Mouse (Mus musculus) thymus, postnatal 4 days (tissue): ENCODE results near the gene Gpsm2.
"Not testable (repeated sequence)": the region's sequence is repeated elsewhere in the genome, so short reads cannot be mapped to it uniquely, and the experiment has no call there.

Experiments
- DNase-seq: peaks from one replicate; pipeline ENCODE4 v3.0.0; 2021

Gpsm2 gene

DNA sequence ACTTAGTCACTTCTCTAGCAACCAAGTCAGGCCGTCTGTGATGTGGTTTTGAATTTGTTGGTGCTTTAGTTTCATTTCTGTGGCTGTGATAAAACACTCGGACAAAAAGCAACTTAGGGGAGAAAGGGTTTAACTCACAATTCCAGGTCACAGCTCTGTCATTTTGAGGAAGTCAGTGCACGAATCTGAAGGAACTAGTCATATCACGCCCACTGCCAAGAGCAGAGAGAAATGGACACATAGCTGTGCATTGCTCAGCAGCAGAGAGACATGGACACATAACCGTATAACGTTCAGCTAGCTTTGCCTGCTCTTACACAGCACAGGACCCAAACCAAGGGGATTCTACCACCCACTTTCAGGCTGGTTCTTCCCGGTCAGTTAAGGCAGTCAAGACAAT, 4.3 kb upstream of the Gpsm2 start:
- no peak for DNase-seq

DNA sequence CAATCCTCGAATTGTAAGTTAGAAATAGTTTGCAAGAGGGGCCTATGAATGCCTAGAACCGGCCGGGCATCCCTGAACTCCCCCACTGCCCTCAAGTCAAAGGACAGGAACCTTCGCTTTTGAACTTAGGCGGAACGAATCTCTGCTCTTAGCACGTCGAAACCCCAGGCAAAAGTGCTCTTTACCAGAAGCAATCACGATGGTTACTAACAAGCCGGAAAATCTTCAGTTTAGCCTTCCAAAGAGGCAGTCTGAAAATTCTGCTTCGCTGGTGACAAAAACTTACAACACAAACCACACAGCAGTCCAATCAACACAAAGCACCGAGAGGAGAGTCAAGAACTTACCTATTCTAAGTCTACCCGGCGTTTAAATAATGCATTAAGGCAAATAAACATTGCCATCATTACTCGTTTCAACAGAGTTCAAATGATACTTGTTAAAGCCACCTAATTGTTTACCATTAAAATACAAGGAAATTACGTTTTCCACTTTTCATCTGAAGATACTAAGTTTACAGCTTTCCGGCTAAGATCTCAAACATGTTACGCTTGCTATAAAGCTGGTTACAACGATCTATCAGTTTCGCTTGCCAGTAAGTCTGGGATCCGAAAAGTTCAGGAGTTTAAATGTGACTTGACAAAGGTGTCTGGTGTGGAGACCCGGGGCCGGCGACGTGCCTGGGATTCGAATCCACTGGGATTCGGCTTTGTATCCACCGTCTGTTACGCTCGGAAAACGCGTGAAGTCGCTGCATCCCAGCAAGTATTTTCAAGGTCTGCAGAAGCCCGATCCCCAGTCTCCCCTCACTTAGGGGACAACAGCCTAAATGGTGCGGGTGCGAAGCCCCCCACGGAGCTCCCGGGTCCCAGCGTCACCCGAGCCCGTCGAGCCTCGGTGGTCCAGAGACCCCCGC, 775 bp downstream of the Gpsm2 start:
- DNase-seq = no peak

DNA sequence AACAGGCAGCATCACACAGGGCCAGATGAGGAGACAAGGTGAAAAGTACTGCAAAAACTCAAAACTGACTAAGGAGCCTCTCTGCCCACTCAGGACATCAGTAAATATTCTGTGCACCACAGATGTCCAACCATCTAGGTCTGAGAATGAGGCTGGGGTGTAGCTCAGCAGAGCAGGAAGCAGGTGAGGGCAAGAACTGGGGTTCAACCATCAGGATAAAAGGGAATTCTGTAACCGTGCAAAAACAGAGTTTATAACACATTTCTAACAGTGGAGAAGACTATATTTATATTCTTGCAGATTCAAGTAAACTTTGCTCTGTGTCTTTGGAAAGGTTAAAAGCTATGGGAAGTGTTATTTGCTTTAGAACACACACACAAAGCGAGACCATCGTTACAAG, 2.3 kb downstream of the Gpsm2 start:
- DNase-seq = no peak

DNA sequence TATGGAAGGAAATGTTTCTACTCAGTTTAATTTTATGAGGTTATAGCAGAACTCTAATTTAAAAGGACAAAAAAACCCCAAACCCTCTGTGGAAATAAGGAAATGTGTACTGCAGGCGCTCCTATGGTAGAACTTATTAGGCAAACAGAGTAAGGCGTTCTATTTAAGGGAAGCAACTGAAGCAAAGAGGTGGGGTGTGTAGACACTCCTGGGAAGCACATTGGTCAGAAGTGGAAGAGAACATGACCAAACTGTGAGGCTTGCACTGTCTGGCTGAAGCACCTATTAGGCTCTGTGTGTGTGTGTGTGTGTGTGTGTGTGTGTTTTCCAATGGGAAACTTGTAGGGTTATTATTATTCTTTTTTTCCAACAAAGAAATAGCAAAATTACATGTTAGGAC, 2.8 kb downstream of the Gpsm2 start:
- no peak for DNase-seq

DNA sequence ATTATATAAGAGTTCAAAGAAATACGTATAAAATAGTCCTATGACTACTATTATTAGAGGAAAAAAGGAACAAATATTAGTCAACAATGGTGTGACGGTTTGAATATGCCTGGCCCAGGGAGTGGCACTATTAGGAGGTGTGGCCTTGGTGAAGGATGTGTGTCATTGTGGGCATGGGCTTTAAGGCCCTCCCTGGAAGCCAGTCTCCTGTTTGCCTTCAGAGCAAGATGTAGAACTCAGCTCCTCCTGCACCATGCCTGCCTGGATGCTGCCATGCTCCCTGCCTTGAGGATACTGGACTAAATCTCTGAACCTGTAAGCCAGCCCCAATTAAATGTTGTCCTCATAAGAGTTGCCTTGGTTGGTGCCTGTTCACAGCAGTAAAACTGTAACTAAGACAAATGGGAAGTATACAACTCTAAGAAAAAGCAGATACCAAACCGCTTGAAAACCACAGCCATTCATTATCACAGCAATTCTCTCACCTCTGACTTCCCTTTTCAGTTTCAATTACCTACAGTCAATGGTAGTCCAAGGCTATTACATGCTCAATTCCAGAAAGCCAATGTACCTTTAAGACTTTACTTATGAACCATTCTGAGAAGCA, 4.1 kb downstream of the Gpsm2 start:
- DNase-seq = no peak

DNA sequence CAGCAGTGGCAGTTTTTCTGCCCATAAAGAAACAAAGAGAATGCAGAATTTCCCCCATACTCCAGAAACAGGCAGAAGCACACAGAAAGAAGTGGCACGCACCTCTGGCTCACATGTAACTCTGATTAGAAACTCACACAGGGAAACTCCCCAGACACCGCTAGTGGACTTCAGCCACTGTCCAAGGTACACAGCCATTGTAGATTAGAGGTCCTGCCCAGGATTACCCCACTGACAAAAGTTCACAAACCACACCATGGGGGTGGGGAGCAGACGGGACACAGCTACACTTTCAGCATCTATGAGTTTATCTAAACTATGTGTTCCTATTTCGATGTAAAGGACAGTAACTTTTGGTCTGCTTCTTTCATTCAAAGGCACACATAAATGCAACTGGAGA, 7.3 kb downstream of the Gpsm2 start:
- DNase-seq = no peak

DNA sequence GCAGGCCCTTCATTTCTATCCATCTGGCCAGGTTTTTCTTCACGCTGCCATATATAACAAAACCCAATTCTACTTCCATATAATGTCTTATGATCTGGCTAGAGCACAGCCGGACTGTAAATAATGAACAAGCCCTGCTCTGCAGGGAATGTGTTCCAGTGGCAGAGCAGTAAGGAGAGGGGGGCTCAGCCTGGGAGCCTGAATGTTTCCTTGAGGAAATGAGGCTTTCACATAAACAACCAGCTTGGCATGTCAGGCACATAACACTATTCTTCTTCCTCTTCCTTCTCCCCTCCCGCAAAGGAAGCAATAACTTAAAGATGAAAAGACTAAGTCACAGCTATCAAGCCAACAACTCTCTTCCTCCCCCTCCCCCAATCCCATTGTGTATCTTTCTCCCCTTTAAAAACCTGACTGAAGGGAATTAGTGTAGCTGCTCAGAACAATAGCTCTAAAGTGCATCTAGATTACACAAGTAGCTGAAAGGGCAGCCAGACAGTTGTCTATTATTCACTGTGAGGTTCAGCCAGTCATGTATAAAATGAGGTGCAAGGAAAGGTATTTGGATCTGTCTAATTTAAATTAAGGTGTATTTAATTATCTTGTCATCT, 8.9 kb downstream of the Gpsm2 start:
- DNase-seq = no peak

DNA sequence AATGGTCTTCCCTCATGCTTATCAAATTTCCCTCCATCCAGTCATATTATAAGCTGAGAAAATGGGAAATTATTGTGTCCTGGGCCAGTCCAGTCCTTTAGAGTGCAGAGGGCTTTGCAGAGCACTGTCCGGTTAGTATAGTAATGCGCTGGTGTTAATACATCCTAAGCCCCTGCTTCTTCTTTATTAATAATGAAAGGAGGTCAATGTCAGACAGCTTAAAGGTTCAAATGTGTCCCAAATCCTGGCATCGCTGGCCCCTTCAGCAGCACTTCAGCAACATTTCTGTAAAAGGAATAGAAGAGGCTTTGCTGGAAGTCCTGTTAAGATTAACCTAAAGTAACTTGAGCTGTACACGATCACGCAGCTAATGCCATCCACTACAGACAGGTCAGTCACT, 10.8 kb downstream of the Gpsm2 start:
- no peak for DNase-seq

DNA sequence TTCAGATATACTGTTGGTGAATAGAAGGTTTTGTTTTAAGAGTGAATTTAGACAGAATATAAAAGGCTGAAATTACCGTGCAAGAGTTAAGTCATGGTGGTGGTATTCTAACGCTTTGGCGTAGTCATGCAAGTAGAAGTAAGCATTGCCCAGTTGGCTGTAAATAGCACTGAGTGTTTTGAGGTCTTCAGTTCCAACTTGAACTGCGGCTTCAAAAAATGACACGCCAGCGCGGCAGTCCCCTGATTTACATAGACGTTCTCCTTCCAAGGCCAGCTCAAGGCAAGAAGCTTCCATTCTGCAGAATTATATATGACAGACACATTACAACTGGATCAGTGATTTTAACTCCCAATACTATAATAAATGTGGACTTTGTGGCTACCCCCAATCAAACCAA, 19.3 kb downstream of the Gpsm2 start:
- no peak for DNase-seq

DNA sequence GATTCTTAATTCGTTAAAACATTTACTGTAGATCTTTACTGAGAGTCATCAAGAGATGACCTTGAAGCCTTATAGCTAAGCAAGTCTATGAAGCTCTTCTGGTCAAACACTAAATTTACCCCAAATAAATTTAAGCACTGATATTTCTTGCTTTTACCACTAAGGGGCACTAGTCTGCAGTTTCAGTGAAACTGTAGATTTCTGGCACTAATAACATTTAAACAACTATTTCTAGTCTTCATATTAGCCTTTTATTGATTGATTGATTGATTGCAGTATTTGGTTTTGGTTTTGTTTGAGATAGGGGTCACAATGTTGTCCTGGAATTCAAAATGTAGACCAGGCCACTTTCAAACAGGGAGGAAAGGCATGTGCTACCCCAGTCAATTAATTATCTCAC, 20.9 kb downstream of the Gpsm2 start:
- DNase-seq = no peak

DNA sequence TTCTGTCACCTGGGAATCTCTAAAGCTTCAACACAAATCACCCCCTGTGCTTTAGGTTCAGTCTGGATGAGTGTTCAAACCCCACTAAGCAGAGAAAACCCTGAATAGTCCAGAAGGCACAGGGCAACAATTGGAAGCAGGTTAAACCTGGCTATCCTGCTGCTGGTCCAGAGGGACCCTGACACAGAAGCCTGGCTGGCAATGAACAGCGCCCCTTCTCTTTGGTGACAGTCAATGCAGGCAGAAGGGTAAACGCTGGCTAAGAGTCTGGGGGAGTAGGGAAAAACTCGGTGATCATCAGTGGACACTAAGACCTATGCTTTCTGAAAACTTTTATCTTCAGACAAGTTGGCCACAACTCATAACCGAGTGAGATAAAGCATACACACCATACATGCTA, 22.3 kb downstream of the Gpsm2 start:
- DNase-seq = no peak

DNA sequence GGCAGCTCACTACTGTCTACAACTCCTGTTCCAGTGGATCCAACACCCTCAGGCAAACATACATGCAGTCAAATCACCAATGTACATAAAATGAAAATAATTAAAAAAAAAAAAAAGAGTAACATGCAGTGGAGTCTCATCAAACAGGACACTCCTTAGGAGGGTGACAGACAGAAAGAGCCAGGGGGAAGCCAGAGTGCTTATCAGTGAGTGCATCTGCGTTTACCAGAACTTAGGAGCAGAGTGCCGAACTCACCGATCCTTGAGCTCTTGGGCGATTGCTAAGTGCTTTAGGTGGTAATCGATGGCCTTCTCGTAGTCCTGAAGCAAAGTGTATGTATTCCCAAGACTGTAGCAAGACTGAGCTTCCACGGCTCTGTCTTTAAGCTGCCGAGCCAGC, 23.4 kb downstream of the Gpsm2 start:
- no peak for DNase-seq

DNA sequence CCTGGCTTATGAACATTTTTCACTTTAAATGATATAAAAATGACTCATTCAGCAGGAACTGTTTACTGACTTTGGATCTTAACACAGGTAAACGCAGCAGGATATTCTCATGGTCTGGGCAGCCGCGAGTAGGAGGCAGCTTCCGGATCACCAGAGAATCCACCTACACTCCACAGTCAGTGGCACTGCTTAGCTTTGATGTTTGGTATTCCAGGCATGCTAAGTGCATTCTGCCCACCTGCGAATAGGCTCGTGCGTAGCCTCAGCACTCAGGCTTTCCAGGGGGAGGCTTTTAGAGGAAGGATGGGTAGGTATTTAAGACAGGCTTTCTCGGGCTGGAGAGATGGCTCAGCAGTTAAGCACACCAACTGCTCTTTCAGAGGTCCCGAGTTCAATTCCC, 27.8 kb downstream of the Gpsm2 start:
- no peak for DNase-seq

DNA sequence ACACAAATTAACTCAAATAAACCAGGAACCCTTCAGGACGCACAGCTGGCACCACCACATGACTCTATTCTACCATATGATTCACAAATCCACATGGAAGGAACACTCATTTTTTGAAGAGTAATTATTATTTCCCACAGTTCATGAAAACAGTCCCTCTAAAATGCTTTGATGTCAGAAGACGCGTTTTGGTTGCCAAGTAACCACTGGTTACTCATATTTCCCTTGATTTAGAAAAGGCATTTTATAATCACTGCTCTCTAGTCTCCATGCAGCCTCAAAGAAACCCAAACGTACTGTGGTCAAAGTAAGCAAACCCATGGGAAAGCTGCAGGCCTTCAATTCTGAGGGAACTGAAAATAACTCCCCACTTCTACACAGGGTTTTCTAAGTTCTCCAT, 32.1 kb downstream of the Gpsm2 start:
- no peak for DNase-seq

DNA sequence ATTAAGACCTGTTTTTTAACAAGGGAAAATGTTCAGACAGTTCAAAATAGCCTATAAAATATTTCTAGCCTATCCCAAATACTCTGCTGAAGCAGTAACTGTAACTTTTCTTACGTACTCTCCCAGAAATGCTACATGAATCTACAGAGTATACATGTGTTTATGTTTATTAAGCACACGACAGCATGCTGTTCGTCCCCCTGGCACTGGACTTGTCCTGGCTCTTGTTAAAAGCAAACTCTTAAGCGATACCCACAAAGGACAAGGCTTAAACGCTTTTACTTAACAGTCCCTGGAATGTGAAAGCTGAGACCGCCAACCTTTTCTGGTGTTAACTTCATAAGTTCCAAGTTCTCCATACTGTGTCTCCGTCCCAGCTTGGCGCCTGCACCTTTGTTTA, 32.7 kb downstream of the Gpsm2 start:
- no peak for DNase-seq

DNA sequence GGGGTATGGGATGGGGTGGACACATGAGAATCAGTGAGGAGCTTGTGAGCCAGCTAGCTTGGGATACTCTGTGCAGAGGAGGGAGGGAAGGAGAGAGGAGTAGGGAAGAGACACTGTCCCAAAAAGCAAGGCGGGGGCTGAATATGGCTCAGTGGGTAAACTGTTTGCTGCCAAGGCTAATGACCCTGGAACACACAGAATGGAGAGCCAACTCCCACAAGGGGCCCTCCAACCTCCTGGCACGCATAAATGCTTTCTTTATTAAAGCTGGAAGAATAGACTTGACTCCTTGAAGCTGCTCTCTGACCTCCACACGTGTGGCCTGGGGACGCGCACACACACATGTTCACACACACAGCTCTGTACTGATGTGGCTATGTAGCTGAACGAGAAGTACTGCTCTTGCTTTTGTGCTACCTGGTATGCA, 33.1 kb downstream of the Gpsm2 start:
- DNase-seq = no peak

DNA sequence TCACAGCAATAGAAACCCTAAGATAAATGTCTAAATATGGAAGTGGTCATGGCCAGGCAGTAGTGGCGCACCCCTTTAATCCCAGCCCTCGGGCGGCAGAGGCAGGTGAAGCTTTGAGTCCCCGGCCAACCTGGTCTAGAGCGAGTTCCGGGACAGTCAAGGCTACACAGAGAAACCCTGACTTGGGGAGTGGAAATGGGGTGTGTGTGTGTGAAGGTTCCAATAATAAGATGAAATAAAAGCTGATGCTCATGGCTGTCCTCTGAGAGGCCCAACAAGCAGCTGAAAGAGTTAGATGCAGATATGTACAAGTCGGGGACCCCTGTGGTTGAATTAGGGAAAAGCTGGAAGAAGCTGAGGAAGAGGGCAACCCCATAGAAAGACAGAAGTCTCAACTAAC, 36.4 kb downstream of the Gpsm2 start:
- no peak for DNase-seq

DNA sequence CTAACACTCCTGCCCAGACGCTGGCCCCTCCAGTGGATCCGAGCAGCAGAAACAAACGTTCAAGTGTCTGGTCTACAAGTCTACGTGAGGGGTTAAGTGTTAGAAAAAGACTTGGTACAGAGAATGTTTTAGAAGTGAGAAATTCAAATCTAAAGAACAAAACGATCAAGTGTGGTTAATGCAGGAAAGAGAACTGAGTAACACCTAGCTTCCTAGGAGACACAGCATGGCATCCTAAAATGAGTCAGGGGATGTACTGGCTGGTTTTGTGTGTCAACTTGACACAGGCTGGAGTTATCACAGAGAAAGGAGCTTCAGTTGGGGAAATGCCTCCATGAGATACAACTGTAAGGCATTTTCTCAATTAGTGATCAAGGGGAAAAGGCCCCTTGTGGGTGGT, 38.5 kb downstream of the Gpsm2 start:
- not testable (repeated sequence) for DNase-seq

DNA sequence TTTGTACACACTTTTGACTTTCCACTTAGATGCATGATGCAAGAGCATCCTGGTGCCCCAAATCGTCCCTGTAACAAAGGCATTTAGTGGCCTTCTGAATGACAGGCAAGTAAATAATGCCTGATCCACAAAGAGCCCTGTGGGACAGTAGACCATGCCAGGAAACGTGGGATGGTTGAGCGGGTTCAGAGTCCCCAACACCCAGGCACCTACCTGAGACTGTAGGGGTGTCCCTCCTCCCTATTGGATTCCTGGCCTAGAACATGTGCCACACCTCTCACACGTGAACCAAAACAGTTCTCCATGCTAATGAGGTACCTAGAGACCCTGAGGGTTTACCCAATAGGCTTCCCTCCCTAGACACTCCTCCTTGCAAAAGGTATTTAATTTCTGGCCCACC, 41.1 kb downstream of the Gpsm2 start:
- DNase-seq = no peak

DNA sequence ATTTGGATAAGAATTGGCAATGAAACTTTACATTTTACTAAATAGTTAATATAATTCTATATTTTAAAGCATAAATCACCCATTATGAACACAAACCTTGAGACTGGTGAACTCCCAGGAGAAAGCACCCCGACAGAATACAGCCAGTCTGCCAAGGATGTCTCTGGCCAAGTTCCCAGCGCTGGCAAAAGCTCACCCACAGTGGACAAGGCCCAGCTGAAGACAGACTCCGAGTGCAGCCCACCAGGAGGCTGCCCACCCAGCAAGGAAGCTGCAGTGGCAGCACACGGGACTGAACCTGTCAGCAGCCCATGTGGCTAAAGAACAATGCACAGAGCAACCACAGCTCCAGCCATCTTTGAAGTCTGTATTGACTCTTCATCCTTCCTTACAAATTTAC, 45.5 kb downstream of the Gpsm2 start:
- no peak for DNase-seq

DNA sequence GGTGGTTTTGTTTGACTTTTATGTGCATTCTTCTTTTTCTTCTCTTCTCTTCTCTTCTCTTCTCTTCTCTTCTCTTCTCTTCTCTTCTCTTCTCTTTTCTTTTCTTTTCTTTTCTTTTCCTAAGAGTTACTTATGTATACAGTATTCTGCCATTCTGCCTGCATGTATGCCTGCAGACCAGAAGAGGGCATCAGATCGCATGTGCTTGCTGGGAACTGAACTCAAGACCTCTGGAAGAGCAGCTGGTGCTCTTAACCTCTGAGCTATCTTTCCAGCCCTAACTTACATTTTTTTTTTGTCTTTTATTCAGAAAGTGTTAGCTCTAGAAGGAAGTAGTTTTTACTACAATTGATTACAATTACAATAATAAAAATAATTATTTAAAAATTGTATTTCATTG, 61.2 kb downstream of the Gpsm2 start:
- DNase-seq = no peak

DNA sequence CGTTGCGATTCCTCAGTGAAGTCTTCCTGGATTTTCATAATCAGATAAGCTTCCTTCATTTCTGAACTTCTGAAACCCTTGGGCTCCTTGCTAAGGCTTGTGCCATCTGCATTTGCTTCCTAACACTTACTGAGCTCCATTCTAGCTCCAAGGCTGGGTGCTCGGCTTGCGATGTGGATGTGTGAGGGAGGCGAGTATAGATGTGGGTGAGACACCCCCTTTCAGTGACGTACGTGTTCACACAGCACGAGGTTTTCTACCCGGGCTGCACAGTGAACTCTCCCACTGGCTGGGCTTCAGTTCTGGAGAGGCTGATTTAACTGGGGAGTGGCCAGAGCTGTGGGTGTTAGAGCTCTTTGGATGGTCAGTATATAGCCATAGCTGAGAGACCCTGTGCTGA, 63.5 kb downstream of the Gpsm2 start:
- no peak for DNase-seq

DNA sequence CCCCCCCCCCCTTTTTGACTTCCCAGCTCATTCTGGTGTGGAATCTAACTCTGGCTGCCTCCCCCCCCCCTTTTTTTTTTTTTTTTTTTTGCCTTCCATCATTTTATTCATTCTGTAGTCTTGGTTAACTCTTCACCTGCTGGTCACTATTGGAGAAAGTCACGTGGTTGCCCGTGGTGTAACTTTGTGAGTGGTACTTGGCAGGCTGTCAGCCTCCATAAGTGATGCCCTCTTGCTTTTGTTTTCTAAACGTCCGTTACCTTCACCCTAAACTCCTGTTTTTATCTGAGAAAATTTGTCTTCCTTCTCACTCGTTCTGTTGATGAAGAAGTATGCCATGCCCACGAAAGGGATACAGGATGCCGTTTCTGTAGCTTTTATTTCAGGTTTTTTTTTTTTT, 66.6 kb downstream of the Gpsm2 start:
- no peak for DNase-seq

DNA sequence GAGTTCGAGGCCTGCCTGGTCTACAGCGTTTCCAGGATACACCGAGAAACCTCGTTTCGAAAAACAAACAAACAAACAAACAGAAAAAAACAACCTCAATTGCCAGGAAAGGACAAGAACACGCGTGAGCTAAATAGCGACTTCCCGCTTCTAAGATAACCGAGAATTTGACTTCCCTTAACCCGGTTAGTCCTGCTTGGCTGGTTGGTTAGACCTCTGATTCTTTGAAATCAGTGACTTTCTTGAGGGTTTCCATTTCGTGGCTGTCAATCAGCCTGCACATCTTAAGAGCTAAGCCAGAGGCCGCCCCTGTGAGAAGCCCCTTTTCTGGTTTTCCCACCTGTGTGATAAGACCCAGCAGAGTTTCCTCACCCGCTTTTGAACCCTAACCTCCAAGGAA, 67.5 kb downstream of the Gpsm2 start:
- peak; percentile 12 for DNase-seq
